Mouse (Mus musculus) kidney, postnatal 0 days (tissue): ENCODE results near the gene Hoxd3. TPM values are rescaled to one million over a fixed set of nuclear protein-coding genes. Genes with fewer than 3 reads are reported as not detected.

ENCODE experiments used
- ATAC-seq: fragments of 200-750 bp; cut with Nextera tagmentation; replicated peaks from 2 replicates; pipeline ENCODE4 v1.8.0; 2017; ENCODE audit warnings: low read depth, moderate number of reproducible peaks, moderate TSS enrichment, moderate library complexity; ENCODE audit not compliant: low FRiP score
- DNase-seq: peaks from one replicate; pipeline ENCODE4 v3.0.0-alpha.2; 2016; ENCODE audit warnings: low spot score
- H3K27ac ChIP-seq: fragments of 300-500 bp; sonication (generic); 2 replicates; pipeline ENCODE4 v1.5.1; 2014; ENCODE audit warnings: mild to moderate bottlenecking
- H3K27me3 ChIP-seq: fragments of 300-500 bp; sonication (generic); 2 replicates; pipeline ENCODE4 v1.6.1; 2014; ENCODE audit warnings: low read length, mixed read lengths; ENCODE audit not compliant: insufficient read depth
- H3K36me3 ChIP-seq: fragments of 300-500 bp; sonication (generic); 2 replicates; pipeline ENCODE4 v1.6.1; 2014; ENCODE audit warnings: low read length, mixed read lengths; ENCODE audit not compliant: insufficient read depth
- H3K4me1 ChIP-seq: fragments of 300-500 bp; sonication (generic); replicated peaks from 2 replicates; pipeline ENCODE4 v1.6.1; 2014; ENCODE audit warnings: antibody characterized with exemption, low read length, mixed read lengths; ENCODE audit not compliant: insufficient read depth
- H3K4me2 ChIP-seq: fragments of 300-500 bp; sonication (generic); 2 replicates; pipeline ENCODE4 v1.6.1; 2014; ENCODE audit warnings: mild to moderate bottlenecking, low read length, moderate library complexity, mixed read lengths
- H3K4me3 ChIP-seq: fragments of 300-500 bp; sonication (generic); replicated peaks from 2 replicates; pipeline ENCODE4 v1.5.1; 2014; ENCODE audit warnings: low read depth, low read length
- H3K9ac ChIP-seq: fragments of 300-500 bp; sonication (generic); 2 replicates; pipeline ENCODE4 v1.6.1; 2014; ENCODE audit warnings: low read depth, low read length
- H3K9me3 ChIP-seq: fragments of 300-500 bp; sonication (generic); replicated peaks from 2 replicates; pipeline ENCODE4 v1.6.1; 2016; ENCODE audit warnings: low read length, inconsistent platforms, mixed read lengths
- CTCF ChIP-seq: IDR thresholded peaks from 2 replicates; pipeline ENCODE4 v1.5.1; 2016; ENCODE audit warnings: antibody characterized with exemption, low read depth, mild to moderate bottlenecking, moderate library complexity
- WGBS: fragments of 180-500 bp; shearing (Covaris S2); extraction: QIAGEN DNeasy Blood & Tissue Kit; methylation state at CpG from one replicate; pipeline ENCODE4 v1.1.7; 2014; 5-methylcytosine and 5-hydroxymethylcytosine counted together
- polyA plus RNA-seq: library from polyadenylated mRNA; unstranded; fragments of >200 nt; fragmentation: Nextera tagmentation; extraction: Ambion mirVana; gene quantifications from 2 replicates; pipeline ENCODE4 v1.2.1, GENCODE M21; 2015

Hoxd3 gene
- polyA plus RNA-seq, 1 experiment from 2014 or later = 8.0 TPM

GRCm38 (mm10) chr2:74739476-74739800 is 27.7 kb downstream of the Hoxd3 start:
- Histone ChIP-seq H3K9ac (no peak overlapping the region), H3K4me2 (peak overlapping the region; percentile 86), H3K4me1 (peaks cover 50% of the 10 kb centered on the region), H3K36me3 (no peaks in the 10 kb centered on the region), H3K27me3 (no peaks in the 10 kb centered on the region), H3K4me3 (peak overlapping the region; percentile 40; the same call in 1 of the 2 replicates), H3K27ac (peak overlapping the region; percentile 79; the same call in 1 of the 2 replicates), H3K9me3 (no peaks in the 10 kb centered on the region)
- ATAC-seq (no peak), DNase-seq (no peak)
- WGBS = 42% methylated on average over 2 of the region's 2 CpGs
- TF ChIP-seq CTCF = no peak

- H3K27ac ChIP-seq = peak overlapping the region; percentile 79
- no peak for TF ChIP-seq CTCF
- ATAC-seq (no peak), DNase-seq (no peak)
- H3K27me3 ChIP-seq = no peaks in the 10 kb centered on the region; the same call in 1 of the 2 replicates
- H3K36me3 ChIP-seq = no peaks in the 10 kb centered on the region
- H3K9ac ChIP-seq = peak overlapping the region; percentile 58; the same call in 1 of the 2 replicates
- H3K4me1 ChIP-seq = peaks cover 47% of the 10 kb centered on the region
- H3K9me3 ChIP-seq = no peaks in the 10 kb centered on the region
- H3K4me2 ChIP-seq = peak overlapping the region; percentile 86
- H3K4me3 ChIP-seq = peak overlapping the region; percentile 40
- WGBS = 11% methylated on average over 14 of the region's 14 CpGs
Observed at GRCm38 (mm10) chr2:74739869-74740268, 28.1 kb downstream of the Hoxd3 start.

- ATAC-seq = peak; percentile 25; the same call in 1 of the 2 replicates
- peaks cover 42% of the 10 kb centered on the region for H3K4me1 ChIP-seq
- no peak for TF ChIP-seq CTCF
- peak overlapping the region; percentile 86 for H3K4me2 ChIP-seq
- 3% methylated on average over 43 of the region's 43 CpGs for WGBS
- peak; percentile 87 for DNase-seq
- peak overlapping the region; percentile 58 for H3K9ac ChIP-seq
- peak overlapping the region; percentile 40 for H3K4me3 ChIP-seq
- H3K9me3 ChIP-seq = no peaks in the 10 kb centered on the region
- H3K27ac ChIP-seq = peak overlapping the region; percentile 79
- H3K36me3 ChIP-seq = no peaks in the 10 kb centered on the region
- no peaks in the 10 kb centered on the region; the same call in 1 of the 2 replicates for H3K27me3 ChIP-seq
Observed at GRCm38 (mm10) chr2:74740311-74741091, 28.8 kb downstream of the Hoxd3 start.

- Histone ChIP-seq H3K27ac (no peak overlapping the region), H3K36me3 (no peaks in the 10 kb centered on the region), H3K9ac (no peak overlapping the region), H3K4me2 (no peak overlapping the region), H3K9me3 (no peaks in the 10 kb centered on the region), H3K4me1 (peaks cover 34% of the 10 kb centered on the region), H3K27me3 (no peaks in the 10 kb centered on the region; the same call in 1 of the 2 replicates), H3K4me3 (no peak overlapping the region)
- 58% methylated on average over 2 of the region's 3 CpGs for WGBS
- ATAC-seq (no peak), DNase-seq (no peak)
- TF ChIP-seq CTCF = no peak
Observed at GRCm38 (mm10) chr2:74741252-74741978, 29.7 kb downstream of the Hoxd3 start.

- Histone ChIP-seq H3K27ac (no peak overlapping the region), H3K4me3 (no peak overlapping the region), H3K4me1 (peaks cover 39% of the 10 kb centered on the region), H3K9me3 (no peaks in the 10 kb centered on the region), H3K4me2 (no peak overlapping the region), H3K9ac (no peak overlapping the region), H3K27me3 (no peaks in the 10 kb centered on the region; the same call in 1 of the 2 replicates), H3K36me3 (no peaks in the 10 kb centered on the region)
- DNase-seq (no peak), ATAC-seq (no peak)
- no peak for TF ChIP-seq CTCF
Observed at GRCm38 (mm10) chr2:74741979-74742277, 30.2 kb downstream of the Hoxd3 start.

GRCm38 (mm10) chr2:74745540-74746297 is 34.0 kb downstream of the Hoxd3 start:
- TF ChIP-seq CTCF = no peak
- no peak overlapping the region; the same call in 1 of the 2 replicates for H3K9ac ChIP-seq
- no peak for DNase-seq
- H3K27me3 ChIP-seq = no peaks in the 10 kb centered on the region; the same call in 1 of the 2 replicates
- ATAC-seq = no peak
- peaks cover 19% of the 10 kb centered on the region; the same call in 1 of the 2 replicates for H3K4me1 ChIP-seq
- no peaks in the 10 kb centered on the region for H3K9me3 ChIP-seq
- H3K27ac ChIP-seq = 0 out of 2 replicates have a peak overlapping the region, but pooled peaks have one; percentile 11
- 52% methylated on average over 6 of the region's 6 CpGs for WGBS
- peak overlapping the region; percentile 40 for H3K4me2 ChIP-seq
- no peak overlapping the region for H3K4me3 ChIP-seq
- no peaks in the 10 kb centered on the region for H3K36me3 ChIP-seq
